Mouse (Mus musculus): Measurements from ENCODE around the gene Ucp3.

GRCm38 (mm10) chr7:100472777-100473176 lies at the start of gene Ucp3:
- TF ChIP-seq CTCF (IDR thresholded peaks at IDR 0.05; ENCODE audit: control insufficient read depth, insufficient read depth, insufficient replicate concordance, low read depth, low read length) = no peak
- no peak for TF ChIP-seq POLR2A (IDR thresholded peaks at IDR 0.05; ENCODE audit: control insufficient read depth, low read depth, low read length)
